Mouse (Mus musculus) gastrocnemius, postnatal 25 days (tissue): ENCODE measurements around the gene Acyp1. TPM values are rescaled to one million over a fixed set of nuclear protein-coding genes. Genes with fewer than 3 reads are reported as not detected.

Experiments
- DNase-seq: peaks from one replicate; pipeline ENCODE4 v3.0.0; 2022
- microRNA-seq, 2 experiments: library from miRNA; unstranded; fragments of <30 nt; microRNA quantifications; one replicate each; pipeline ENCODE4 v1.2.0; 2021; ENCODE audit warnings: borderline replicate concordance in 2 of 2
- total RNA-seq, 2 experiments: library from RNA; stranded (reverse); gene quantifications; 1 replicate in 1 of 2; 2 replicates in 1 of 2; pipeline ENCODE4 v1.2.3; 2021

Acyp1 gene
- total RNA-seq, 2 experiments from 2014 or later: 41.4 to 47.9 TPM

GRCm38 (mm10) chr12:85233376-85234358, 54.6 kb downstream of the Acyp1 start:
- no peak for DNase-seq

GRCm38 (mm10) chr12:85227876-85228599, 60.2 kb downstream of the Acyp1 start:
- DNase-seq: no peak

- peak; percentile 53 for DNase-seq
Measured at GRCm38 (mm10) chr12:85227227-85227626, 61.0 kb downstream of the Acyp1 start.

Small RNA genes lying within 50 kb of the gene (microRNA-seq; reads per million reads assigned to microRNA genes)
- gene Mir6938: 0 to 0.53 reads per million in 2 experiments

Other genes starting within 250 kb of the Acyp1 start
- gene Prox2, start 177.7 kb downstream of the Acyp1 start, total RNA-seq: 1 to 10 TPM; 2.2 to 2.3 TPM
- gene Dlst, start 177.6 kb downstream of the Acyp1 start, total RNA-seq: 100 to 1,000 TPM; 326 to 330 TPM
- gene Rps6kl1, start 137.2 kb downstream of the Acyp1 start, total RNA-seq: 1 to 10 TPM in 1 of 2 experiments, under 1 TPM in 1; 0.95 to 1.1 TPM
- gene Pgf, start 110.6 kb downstream of the Acyp1 start, total RNA-seq: 1 to 10 TPM; 1.3 to 1.8 TPM
- 10 to 100 TPM; 47.1 to 54.2 TPM for gene Eif2b2, start 69.0 kb downstream of the Acyp1 start, total RNA-seq
- gene Mlh3, start 17.8 kb downstream of the Acyp1 start, total RNA-seq: 1 to 10 TPM; 6.3 to 7.3 TPM
- gene Zc2hc1c, start 153 bp upstream of the Acyp1 start, total RNA-seq: 1 to 10 TPM; 1.1 to 1.2 TPM
- gene Nek9, start 50.9 kb upstream of the Acyp1 start, total RNA-seq: 10 to 100 TPM; 76.8 to 83.5 TPM
- 100 to 1,000 TPM in 1 of 2 experiments, 10 to 100 TPM in 1; 97.1 to 117 TPM for gene Tmed10, start 86.4 kb upstream of the Acyp1 start, total RNA-seq
- gene Fos, start 185.5 kb upstream of the Acyp1 start, total RNA-seq: 10 to 100 TPM in 1 of 2 experiments, 1 to 10 TPM in 1; 5.1 to 11.6 TPM